23 mouse cellular contexts compared by ENCODE assay signal in the genomic region with DNA sequence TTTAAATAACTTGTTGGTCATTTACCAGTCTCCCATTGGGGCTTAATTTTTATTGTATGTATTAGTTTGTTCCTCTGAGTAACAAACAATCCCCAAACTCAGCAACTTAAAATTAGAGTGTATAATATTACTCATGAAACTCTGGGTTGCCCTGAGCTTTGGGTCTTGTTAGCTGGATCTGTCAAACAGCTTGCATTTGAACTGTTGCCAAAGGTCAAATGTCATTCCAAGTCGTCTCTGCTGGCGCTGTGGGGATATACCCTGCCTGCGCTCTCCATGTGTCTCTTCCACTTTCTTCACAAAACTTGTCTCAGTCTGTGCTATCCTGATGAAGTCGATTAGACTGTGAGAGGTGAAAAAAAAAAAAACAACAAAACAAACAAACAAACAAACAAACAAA.
"Had no signal": no experiment of that assay in that cellular context is flagged by ENCODE, and none has a peak within 500 bp of the region (broad histone marks: within the 10 kb centered on the region; RNA-seq: fewer than 3 reads in every experiment).

No protein-coding gene starts in this region.

- DNase-seq: kidney, adult 8-10 months; kidney, postnatal 10 days; kidney, postnatal 4 days; left cerebral cortex, postnatal 4 days; lung, postnatal 4 days; right cerebral cortex, adult 18-20 months; right cerebral cortex, postnatal 14 days; right cerebral cortex, postnatal 4 days; thymus, adult 2 months; thymus, postnatal 14 days; thymus, postnatal 4 days had no signal

- H3K4me3 ChIP-seq: kidney, embryonic 15.5 days; limb, embryonic 12.5 days; limb, embryonic 15.5 days; liver, embryonic 12.5 days; liver, embryonic 15.5 days; lung, embryonic 15.5 days; midbrain, embryonic 12.5 days; midbrain, embryonic 15.5 days; neural tube, embryonic 12.5 days; neural tube, embryonic 15.5 days had no signal

- H3K9me3 ChIP-seq: kidney, embryonic 15.5 days; limb, embryonic 12.5 days; limb, embryonic 15.5 days; liver, embryonic 12.5 days; liver, embryonic 15.5 days; lung, embryonic 15.5 days; midbrain, embryonic 12.5 days; midbrain, embryonic 15.5 days; neural tube, embryonic 12.5 days; neural tube, embryonic 15.5 days had no signal

- ATAC-seq: intestine, postnatal 0 days; liver, embryonic 12.5 days; midbrain, embryonic 15.5 days had no signal

- H3K4me2 ChIP-seq: kidney, embryonic 15.5 days; limb, embryonic 12.5 days; limb, embryonic 15.5 days; liver, embryonic 12.5 days; liver, embryonic 15.5 days; lung, embryonic 15.5 days; midbrain, embryonic 12.5 days; midbrain, embryonic 15.5 days; neural tube, embryonic 12.5 days; neural tube, embryonic 15.5 days had no signal

- H3K27me3 ChIP-seq: kidney, embryonic 15.5 days; limb, embryonic 12.5 days; limb, embryonic 15.5 days; liver, embryonic 12.5 days; liver, embryonic 15.5 days; lung, embryonic 15.5 days; midbrain, embryonic 12.5 days; midbrain, embryonic 15.5 days; neural tube, embryonic 12.5 days; neural tube, embryonic 15.5 days had no signal

- H3K9ac ChIP-seq: kidney, embryonic 15.5 days; limb, embryonic 12.5 days; limb, embryonic 15.5 days; liver, embryonic 12.5 days; liver, embryonic 15.5 days; lung, embryonic 15.5 days; midbrain, embryonic 12.5 days; midbrain, embryonic 15.5 days; neural tube, embryonic 12.5 days; neural tube, embryonic 15.5 days had no signal

- H3K27ac ChIP-seq: kidney, embryonic 15.5 days; limb, embryonic 12.5 days; limb, embryonic 15.5 days; liver, embryonic 12.5 days; liver, embryonic 15.5 days; lung, embryonic 15.5 days; midbrain, embryonic 12.5 days; midbrain, embryonic 15.5 days; neural tube, embryonic 12.5 days; neural tube, embryonic 15.5 days; stomach, postnatal 0 days had no signal

- H3K36me3 ChIP-seq: kidney, embryonic 15.5 days; limb, embryonic 12.5 days; limb, embryonic 15.5 days; liver, embryonic 12.5 days; liver, embryonic 15.5 days; lung, embryonic 15.5 days; midbrain, embryonic 12.5 days; midbrain, embryonic 15.5 days; neural tube, embryonic 12.5 days; neural tube, embryonic 15.5 days had no signal

- H3K4me1 ChIP-seq: kidney, embryonic 15.5 days; limb, embryonic 12.5 days; limb, embryonic 15.5 days; liver, embryonic 12.5 days; liver, embryonic 15.5 days; lung, embryonic 15.5 days; midbrain, embryonic 12.5 days; midbrain, embryonic 15.5 days; neural tube, embryonic 12.5 days; neural tube, embryonic 15.5 days had no signal
